Mouse (Mus musculus) megakaryocyte-erythroid progenitor cell, adult 5 weeks (primary cell): ENCODE data around the gene Gm12117. TPM values are rescaled to one million over a fixed set of nuclear protein-coding genes. Genes with fewer than 3 reads are reported as not detected.

Experiments used
- polyA plus RNA-seq: library from polyadenylated mRNA; stranded (reverse); fragments of >175 nt; gene quantifications from 2 replicates; pipeline ENCODE4 v1.2.3, GENCODE M21; 2012

The Gm12117 gene
- polyA plus RNA-seq: not detected in 2 replicates

GRCm38 (mm10) chr11:33276637-33277036, at the start of gene Gm12117:
Gm12117 (minus strand) TSS chr11:33276737.

Other genes starting within 250 kb of the Gm12117 start
- gene Fgf18, start 129.3 kb downstream of the Gm12117 start, polyA plus RNA-seq: 0.09 and 0.23 TPM in 2 replicates
- gene Npm1, start 113.5 kb downstream of the Gm12117 start, polyA plus RNA-seq: 234 and 409 TPM in 2 replicates
- gene Tlx3, start 73.1 kb downstream of the Gm12117 start, polyA plus RNA-seq: 0.19 TPM in 1 of 2 replicates, not detected in the other
- 0.15 and 0.34 TPM in 2 replicates for gene Ranbp17, start 237.0 kb upstream of the Gm12117 start, polyA plus RNA-seq